Mouse (Mus musculus): ENCODE data around the gene Rabgap1l.

Rabgap1l gene

GRCm38 (mm10) chr1:160787164-160787563 lies 5.8 kb downstream of the Rabgap1l start:
- no peak for DNase-seq (ENCODE audit: low spot score)

DNA sequence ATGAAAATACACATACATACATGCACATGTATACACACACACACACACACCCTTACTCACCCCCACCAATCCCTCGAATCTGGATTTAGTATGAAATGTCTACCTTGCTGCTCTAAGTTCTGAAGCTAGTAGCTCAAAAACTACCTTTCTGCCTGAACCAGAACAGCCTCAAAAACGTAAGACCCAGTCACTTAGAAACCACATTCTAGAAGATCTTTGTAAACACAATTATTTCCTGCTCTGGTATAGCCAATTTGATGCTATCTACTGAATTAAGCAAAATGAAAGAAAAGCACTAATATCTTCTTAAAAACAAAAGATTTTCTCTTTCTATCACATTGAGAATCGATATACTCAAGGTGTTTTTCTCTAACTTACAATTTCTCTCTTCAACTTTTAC lies 6.4 kb downstream of the Rabgap1l start:
- no peak for DNase-seq (ENCODE audit: low spot score)

DNA sequence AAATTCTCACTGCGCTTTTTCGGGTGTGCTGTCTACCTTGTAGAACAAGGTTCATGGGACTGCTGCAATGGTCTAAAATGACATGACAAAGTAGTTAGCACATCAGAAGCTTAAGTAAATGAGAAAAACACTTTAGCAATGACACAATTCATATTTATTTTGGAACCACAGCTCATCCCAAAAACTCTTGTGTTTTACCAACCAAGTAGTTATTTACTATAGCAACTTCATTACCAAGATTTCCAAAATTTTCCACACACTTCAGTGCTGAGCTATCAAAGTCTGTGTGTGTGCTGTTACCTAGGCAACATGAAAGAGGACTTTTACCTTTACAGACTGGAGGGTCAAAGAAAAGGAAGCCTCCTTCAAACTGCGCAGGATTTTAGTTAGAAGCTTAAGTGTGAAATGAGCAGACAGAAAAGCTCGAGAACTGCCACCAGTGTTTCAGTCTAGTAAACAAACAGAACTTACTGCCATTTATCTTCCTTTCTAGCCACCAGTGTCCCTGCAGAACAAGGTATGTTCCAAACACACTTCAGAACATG lies 7.3 kb downstream of the Rabgap1l start:
- no peak for DNase-seq (ENCODE audit: low spot score)

DNA sequence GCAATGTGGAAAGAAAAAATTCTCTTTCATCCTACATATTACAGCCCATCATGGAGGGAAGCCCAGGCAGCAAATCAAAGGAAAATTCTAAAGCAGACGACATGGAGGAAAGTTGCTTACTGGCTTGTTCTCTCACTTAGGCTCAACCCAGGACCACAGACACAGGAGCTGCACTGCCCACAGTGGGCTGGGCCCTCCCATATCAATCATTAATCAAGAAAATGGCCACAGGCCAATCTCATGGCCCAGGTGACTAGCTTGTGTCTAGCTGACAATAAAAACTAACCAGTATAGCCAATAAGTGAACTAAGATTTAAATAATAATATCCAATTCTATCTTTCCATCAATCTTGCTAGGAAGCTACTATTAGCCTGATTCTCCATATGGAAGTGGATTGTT lies 8.9 kb downstream of the Rabgap1l start:
- no peak for DNase-seq (ENCODE audit: low spot score)

- no peak for DNase-seq (ENCODE audit: low spot score)
These were observed 18.8 kb downstream of the Rabgap1l start for GRCm38 (mm10) chr1:160774166-160774565.

DNA sequence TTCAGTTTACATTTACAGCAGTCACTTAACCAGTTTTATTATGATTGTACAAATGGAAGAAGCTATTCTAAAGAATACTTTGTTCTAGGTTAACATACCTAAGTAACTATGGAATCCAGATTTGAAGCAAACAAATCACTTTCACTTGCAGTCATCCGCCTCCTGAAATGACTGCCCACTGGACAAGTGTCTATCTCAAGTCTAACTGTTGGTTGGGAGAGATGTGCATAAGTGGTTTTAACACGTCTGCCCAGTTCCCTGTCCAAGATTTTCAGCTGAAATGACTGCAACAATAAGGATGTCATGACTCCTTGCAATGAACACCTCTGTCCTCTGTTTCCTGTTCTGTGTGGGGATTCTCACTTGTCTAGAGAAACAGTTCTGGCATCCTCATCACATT lies 27.4 kb downstream of the Rabgap1l start:
- no peak for DNase-seq (ENCODE audit: low spot score)

- DNase-seq (ENCODE audit: low spot score), result no peak
These were observed 34.8 kb downstream of the Rabgap1l start for GRCm38 (mm10) chr1:160758243-160758642.

GRCm38 (mm10) chr1:160755359-160755758 lies 37.7 kb downstream of the Rabgap1l start:
- no peak for DNase-seq (ENCODE audit: low spot score)

DNA sequence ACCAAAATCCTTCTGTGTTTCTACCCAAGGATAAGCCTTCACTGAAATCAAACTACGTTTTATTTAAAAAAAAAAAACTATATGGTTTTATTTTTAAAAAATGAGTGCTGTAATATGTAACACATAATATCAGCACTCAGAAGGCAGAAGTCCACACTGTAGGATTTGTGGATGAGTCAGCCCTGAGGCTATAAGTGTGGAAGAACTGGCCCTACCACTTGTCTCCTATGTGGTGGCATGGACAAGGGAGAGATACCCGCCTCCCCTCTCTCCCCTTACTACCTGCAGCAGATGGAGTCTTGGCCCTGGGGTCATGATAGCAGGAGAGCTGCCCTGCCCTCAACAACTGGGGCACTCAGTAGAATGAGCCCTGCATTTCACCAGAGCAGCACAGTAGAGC lies 42.4 kb downstream of the Rabgap1l start:
- DNase-seq (ENCODE audit: low spot score), result no peak

DNA sequence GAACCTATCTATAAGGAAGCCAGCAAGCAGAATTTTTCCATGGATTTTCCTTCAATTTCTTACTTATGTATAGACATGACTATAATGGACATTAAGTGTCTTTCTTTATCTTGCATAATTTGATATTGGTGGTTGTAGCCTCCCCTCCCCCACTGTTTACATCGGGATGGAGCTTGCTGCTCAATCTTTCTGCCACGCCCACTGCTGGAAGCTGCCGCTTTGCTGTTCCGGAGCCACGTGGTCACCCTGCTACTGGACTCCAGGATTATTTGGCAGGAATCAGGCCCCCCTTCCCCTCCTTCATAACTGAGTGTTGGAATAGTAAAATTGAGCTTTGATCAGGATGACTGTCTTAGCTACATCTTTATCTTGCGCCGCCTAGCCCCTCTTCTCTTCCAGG lies 46.2 kb downstream of the Rabgap1l start:
- DNase-seq (ENCODE audit: low spot score), result no peak

DNA sequence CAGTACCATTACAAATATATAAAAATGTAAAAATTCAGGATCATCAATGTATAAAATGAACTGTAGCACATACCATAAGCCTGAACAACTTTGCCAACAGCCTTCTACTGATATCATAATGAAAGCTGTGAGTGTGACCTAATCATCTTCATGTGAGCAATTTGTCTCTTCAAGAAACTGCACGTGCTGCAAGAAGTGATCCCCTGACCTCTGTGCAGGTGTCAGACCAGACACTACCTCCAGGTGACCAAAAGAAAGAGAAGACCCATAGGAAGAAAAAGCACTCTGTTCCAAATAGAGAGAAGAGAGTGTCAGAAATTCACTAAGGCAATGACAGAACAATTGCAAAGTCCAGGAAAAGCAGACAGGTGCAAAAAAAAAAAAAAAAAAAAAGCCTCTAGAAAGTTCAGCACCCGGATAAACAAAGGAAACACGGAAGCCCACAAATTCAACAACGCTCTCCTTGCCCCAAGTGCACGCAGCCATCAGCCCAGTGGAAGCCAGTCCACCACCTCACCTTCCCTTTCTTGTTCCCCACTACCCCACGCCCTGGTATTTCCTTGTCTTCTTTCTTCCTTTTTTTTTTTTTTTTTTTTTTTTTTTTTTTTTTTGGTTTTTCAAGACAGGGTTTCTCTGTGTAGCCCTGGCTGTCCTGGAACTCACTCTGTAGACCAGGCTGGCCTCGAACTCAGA lies 47.6 kb downstream of the Rabgap1l start:
- DNase-seq (ENCODE audit: low spot score), result no peak

- no peak for DNase-seq (ENCODE audit: low spot score)
These were observed 49.0 kb downstream of the Rabgap1l start for GRCm38 (mm10) chr1:160744009-160744408.

GRCm38 (mm10) chr1:160743229-160743628 lies 49.8 kb downstream of the Rabgap1l start:
- no peak for DNase-seq (ENCODE audit: low spot score)

DNA sequence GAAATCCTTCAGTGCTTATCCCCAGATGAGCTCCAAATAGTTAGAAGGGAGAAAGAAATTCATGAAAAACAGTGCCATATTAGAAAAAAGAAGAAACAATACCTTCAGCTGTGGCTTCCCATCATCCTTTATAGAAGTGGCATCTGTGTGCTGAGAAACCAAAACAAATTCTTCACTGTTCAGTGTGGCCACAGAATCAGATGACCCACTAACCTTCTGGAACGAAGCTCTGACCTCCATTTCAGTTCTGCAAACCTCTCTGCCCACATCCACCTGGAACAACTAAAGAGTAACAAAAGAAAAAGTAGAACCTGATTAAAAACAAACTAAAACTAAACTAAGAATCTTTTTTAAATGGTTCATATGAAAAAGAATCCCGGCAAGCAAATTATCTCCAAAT lies 52.4 kb downstream of the Rabgap1l start:
- DNase-seq (ENCODE audit: low spot score), result no peak

DNA sequence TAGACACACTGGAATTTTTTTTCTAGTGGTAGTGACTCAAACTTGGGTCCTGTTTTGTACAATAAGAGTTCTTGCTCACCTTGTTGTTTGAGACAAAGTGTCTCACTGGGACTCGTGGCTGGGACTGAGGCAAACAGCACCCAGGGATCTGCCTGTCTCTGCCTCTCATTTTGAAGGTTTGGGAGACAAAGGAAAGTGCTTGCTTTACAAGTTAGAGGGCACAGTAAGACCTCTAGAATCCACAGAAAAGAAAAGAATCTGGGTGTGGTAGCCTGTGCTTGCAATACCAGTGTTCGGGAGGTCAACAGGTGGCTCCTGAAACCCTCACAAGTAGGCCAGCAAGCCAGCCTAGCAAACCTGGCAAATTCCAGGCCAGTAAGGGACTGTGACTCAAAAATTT lies 58.3 kb downstream of the Rabgap1l start:
- DNase-seq (ENCODE audit: low spot score), result no peak

- DNase-seq (ENCODE audit: low spot score), result no peak
These were observed 63.1 kb downstream of the Rabgap1l start for GRCm38 (mm10) chr1:160729944-160730343.

GRCm38 (mm10) chr1:160717742-160718141 lies 75.3 kb downstream of the Rabgap1l start:
- DNase-seq (ENCODE audit: low spot score), result no peak

DNA sequence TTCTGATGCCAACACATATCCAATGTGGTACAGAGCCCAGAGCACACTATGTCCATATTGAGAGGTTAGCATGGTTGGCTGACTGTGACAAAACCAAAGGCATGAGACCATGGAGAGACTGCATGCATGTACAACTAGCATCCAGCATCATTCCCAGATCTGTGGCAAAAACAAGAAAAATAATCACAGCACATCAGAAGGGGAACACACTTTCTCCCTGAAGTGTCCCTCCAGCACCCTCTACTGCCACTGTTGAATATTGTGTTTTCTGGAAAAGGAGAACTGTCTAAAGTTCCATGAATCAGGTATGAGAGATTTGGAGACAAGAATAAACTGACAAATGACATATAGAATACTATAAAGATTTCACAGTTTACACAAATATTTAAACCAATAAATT lies 78.3 kb downstream of the Rabgap1l start:
- no peak for DNase-seq (ENCODE audit: low spot score)

GRCm38 (mm10) chr1:160713887-160714286 lies 79.1 kb downstream of the Rabgap1l start:
- DNase-seq (ENCODE audit: low spot score), result no peak

GRCm38 (mm10) chr1:160713383-160713782 lies 79.6 kb downstream of the Rabgap1l start:
- DNase-seq (ENCODE audit: low spot score), result no peak

- DNase-seq (ENCODE audit: low spot score), result no peak
These were observed 82.5 kb downstream of the Rabgap1l start for GRCm38 (mm10) chr1:160710539-160710938.

GRCm38 (mm10) chr1:160704596-160704995 lies 88.4 kb downstream of the Rabgap1l start:
- no peak for DNase-seq (ENCODE audit: low spot score)

DNA sequence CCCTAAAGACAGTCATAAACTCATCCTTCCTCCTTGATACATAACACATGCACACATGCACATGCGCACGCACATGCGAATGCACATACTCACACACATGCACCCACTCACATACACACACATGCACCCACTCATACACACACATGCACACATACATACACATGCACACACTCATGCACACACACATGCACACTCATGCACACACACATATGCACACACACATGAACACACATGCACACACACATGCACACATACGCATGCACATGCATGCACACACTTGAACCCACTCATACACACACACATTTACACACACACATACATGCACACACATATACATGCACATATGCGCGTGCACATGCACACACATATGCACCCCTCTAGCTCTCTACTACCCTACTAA lies 89.2 kb downstream of the Rabgap1l start:
- no peak for DNase-seq (ENCODE audit: low spot score)

DNA sequence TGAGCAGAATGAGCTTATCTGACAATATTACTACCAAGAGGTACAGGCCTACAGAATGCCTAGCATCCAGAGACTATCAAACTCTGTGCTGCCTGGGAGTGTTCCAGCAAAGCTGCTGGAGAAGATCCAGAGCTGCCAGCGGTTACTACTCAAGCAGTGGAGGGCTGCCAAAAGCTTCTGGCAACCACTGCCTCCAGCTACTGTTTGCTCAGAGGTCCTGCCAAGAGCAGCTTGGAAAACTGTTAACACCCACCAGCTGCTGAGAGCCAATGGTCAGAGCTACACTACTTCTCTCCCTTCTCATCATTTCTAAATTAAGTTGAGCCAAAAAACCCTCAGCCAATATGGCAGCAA lies 99.9 kb downstream of the Rabgap1l start:
- peak; percentile 80 for DNase-seq (ENCODE audit: low spot score)

Data from testis, postnatal 14 days (tissue).